Mouse (Mus musculus) intestine, postnatal 0 days (tissue): ENCODE data around the gene Alg14. TPM values are rescaled to one million over a fixed set of nuclear protein-coding genes. Genes with fewer than 3 reads are reported as not detected.

Experiments used
- ATAC-seq: fragments of 200-750 bp; cut with Nextera tagmentation; 2 replicates; pipeline ENCODE4 v1.8.0; 2017; ENCODE audit warnings: mild to moderate bottlenecking, moderate TSS enrichment, moderate library complexity
- H3K27ac ChIP-seq: fragments of 300-500 bp; sonication (generic); 2 replicates; pipeline ENCODE4 v1.5.1; 2014; ENCODE audit warnings: mild to moderate bottlenecking, low read depth, low read length, moderate library complexity
- H3K27me3 ChIP-seq: fragments of 300-500 bp; sonication (generic); replicated peaks from 2 replicates; pipeline ENCODE4 v1.6.1; 2014; ENCODE audit warnings: low read length, mixed read lengths; ENCODE audit not compliant: control insufficient read depth, insufficient read depth
- H3K36me3 ChIP-seq: fragments of 300-500 bp; sonication (generic); 2 replicates; pipeline ENCODE4 v1.6.1; 2014; ENCODE audit warnings: mild to moderate bottlenecking, moderate library complexity; ENCODE audit not compliant: control insufficient read depth, insufficient read depth
- H3K4me1 ChIP-seq: fragments of 300-500 bp; sonication (generic); replicated peaks from 2 replicates; pipeline ENCODE4 v1.6.1; 2014; ENCODE audit warnings: antibody characterized with exemption, low read length, mixed read lengths; ENCODE audit not compliant: control insufficient read depth, insufficient read depth
- H3K4me2 ChIP-seq: fragments of 300-500 bp; sonication (generic); replicated peaks from 2 replicates; pipeline ENCODE4 v1.6.1; 2014; ENCODE audit warnings: low read depth, mild to moderate bottlenecking, moderate library complexity
- H3K4me3 ChIP-seq: fragments of 300-500 bp; sonication (generic); 2 replicates; pipeline ENCODE4 v1.5.1; 2014; ENCODE audit warnings: low read depth, low read length
- H3K9ac ChIP-seq: fragments of 300-500 bp; sonication (generic); 2 replicates; pipeline ENCODE4 v1.6.1; 2014; ENCODE audit warnings: mild to moderate bottlenecking, low read depth, low read length
- H3K9me3 ChIP-seq: fragments of 300-500 bp; sonication (generic); 2 replicates; pipeline ENCODE4 v1.6.1; 2016; ENCODE audit warnings: mixed run types; ENCODE audit not compliant: control insufficient read depth
- CTCF ChIP-seq: sonication (generic); IDR thresholded peaks from 2 replicates; pipeline ENCODE4 v1.5.1; 2016; ENCODE audit warnings: low read depth, mild to moderate bottlenecking, control low read depth, antibody characterized with exemption, moderate library complexity
- WGBS: fragments of 180-500 bp; shearing (Covaris S2); extraction: QIAGEN DNeasy Blood & Tissue Kit; methylation state at CpG from one replicate; pipeline ENCODE4 v1.1.7; 2014; 5-methylcytosine and 5-hydroxymethylcytosine counted together
- polyA plus RNA-seq: library from polyadenylated mRNA; unstranded; fragments of >200 nt; fragmentation: Nextera tagmentation; extraction: Ambion mirVana; gene quantifications from 2 replicates; pipeline ENCODE4 v1.2.1, GENCODE M21; 2015

The Alg14 gene
- polyA plus RNA-seq, 1 experiment from 2014 or later: 26.1 TPM

DNA sequence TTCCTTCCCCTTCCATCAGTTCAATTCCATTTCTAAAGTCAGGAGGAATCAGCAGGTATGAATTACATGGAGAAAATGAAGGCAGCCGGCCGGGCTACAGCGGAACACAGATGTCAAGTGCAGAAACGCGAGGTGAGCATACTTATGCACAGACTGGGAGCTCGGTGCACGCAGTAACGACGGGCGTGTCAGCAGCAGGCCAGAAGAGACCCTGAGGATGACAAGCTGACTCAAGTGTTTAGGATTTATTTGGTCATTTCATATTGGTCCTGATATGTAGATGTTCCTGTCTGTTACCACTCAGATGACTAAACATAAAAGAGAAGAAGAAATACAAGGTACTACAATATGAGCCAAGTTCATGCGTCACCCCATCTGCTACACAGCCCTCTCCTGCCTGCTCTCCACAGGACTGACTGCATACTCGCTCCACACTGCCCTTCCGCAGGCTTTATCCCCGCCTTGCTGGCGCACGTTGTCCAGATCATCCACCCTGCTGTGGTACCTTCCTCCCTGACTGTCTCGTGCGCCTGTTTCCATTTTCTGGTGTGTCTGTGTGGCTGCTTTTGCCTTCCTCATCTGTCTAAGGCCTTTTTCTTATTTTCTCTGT is 63.4 kb downstream of the Alg14 start:
- no peak for ATAC-seq
- Histone ChIP-seq H3K27ac (no peak overlapping the region), H3K9ac (no peak overlapping the region), H3K36me3 (0 out of 2 replicates have a peak, but pooled peaks cover 3% of the 10 kb centered on the region), H3K4me2 (no peak overlapping the region), H3K4me1 (no peaks in the 10 kb centered on the region), H3K9me3 (no peaks in the 10 kb centered on the region), H3K27me3 (no peaks in the 10 kb centered on the region), H3K4me3 (no peak overlapping the region)
- WGBS: 77% methylated on average over 18 of the region's 18 CpGs
- TF ChIP-seq CTCF: no peak

DNA sequence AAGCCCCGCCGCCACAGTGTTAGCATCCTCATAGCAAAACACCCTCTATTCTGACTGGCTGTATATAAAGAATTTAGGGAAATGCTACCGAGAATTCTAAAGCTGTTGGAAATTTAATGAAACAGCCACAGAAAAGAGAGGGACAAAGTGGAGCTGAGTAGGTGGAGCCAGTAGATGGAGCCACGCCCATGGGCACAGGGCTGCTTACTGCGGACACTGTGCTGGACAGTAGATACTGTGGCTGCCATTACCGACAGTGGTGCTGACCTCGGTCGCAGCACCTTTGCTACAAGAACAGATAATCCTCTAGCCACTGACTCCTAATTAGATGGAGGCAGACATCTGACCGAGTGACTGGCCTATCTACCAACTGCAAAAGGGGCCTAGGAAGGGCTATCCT is 64.0 kb downstream of the Alg14 start:
- no peaks in the 10 kb centered on the region for H3K9me3 ChIP-seq
- H3K4me2 ChIP-seq: no peak overlapping the region
- H3K4me1 ChIP-seq: no peaks in the 10 kb centered on the region
- no peak for TF ChIP-seq CTCF
- H3K27me3 ChIP-seq: no peaks in the 10 kb centered on the region
- H3K9ac ChIP-seq: no peak overlapping the region
- no peak overlapping the region for H3K27ac ChIP-seq
- H3K4me3 ChIP-seq: no peak overlapping the region
- 86% methylated on average over 9 of the region's 9 CpGs for WGBS
- no peaks in the 10 kb centered on the region for H3K36me3 ChIP-seq
- no peak for ATAC-seq

DNA sequence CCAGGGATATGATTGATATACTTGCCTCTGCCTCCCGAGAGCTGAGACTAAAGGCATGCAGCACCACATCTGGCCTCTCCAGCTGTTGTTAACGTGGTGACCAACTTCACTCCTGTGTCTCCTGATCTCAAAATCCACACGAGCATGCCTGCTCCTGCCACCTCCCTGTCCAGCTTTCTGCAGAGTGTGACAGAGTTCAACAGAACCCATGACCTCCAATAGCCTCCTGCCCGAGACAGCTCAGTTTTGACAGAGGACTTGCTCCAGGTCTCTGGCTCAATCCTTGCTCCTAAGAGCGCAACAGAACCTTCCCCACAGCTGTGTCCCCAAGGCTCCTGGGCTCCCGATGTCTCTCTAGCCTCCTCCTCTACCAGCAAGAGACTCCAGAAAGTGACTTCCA is 64.5 kb downstream of the Alg14 start:
- Histone ChIP-seq H3K4me1 (no peaks in the 10 kb centered on the region), H3K27ac (no peak overlapping the region), H3K4me2 (no peak overlapping the region), H3K9me3 (no peaks in the 10 kb centered on the region), H3K27me3 (no peaks in the 10 kb centered on the region), H3K4me3 (no peak overlapping the region), H3K9ac (no peak overlapping the region), H3K36me3 (no peaks in the 10 kb centered on the region)
- ATAC-seq: no peak
- no peak for TF ChIP-seq CTCF
- 85% methylated on average over 6 of the region's 6 CpGs for WGBS

DNA sequence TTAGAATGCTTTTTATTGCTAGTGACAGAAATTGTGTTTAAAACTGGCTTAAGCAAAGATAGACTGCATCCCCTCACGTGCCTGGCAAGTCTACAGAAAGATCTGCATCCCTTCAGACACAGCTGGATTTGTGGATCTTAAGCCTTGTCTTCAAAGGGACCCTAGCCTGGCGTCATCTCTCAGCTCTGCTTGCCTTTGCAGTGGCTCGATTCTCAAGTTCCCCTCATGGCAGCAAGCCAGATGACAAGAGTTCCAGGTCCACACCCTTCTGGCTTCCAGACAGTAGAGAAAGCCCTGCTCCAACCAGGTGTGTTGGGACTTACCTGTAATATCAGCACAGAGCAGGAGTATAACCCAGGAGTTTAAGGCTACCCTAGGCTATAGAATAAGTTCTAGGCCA is 65.5 kb downstream of the Alg14 start:
- no peak for TF ChIP-seq CTCF
- Histone ChIP-seq H3K9me3 (no peaks in the 10 kb centered on the region), H3K27ac (no peak overlapping the region), H3K4me1 (no peaks in the 10 kb centered on the region), H3K36me3 (no peaks in the 10 kb centered on the region), H3K27me3 (no peaks in the 10 kb centered on the region), H3K9ac (no peak overlapping the region), H3K4me3 (no peak overlapping the region), H3K4me2 (no peak overlapping the region)
- ATAC-seq: no peak
- 48% methylated on average over 3 of the region's 3 CpGs for WGBS

DNA sequence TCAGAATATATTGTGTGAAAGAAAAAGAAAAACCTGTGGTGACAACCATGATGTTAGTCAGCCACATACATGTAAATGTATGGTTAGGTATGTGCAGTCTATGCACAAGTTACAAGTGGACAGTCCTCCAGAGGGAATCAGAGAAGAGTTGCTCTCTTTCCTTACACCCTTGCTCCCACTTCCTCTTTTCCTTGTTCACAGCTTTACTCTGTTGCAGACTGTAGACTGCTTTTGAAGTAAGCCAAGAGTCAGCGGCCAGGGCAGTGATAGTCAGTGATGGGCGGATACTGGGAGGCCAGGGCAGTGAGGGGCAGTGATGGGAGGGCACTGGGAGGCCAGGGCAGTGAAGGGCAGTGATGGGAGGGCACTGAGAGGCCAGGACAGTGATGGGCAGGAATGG is 66.7 kb downstream of the Alg14 start:
- no peak for TF ChIP-seq CTCF
- H3K36me3 ChIP-seq: no peaks in the 10 kb centered on the region
- H3K27me3 ChIP-seq: no peaks in the 10 kb centered on the region
- ATAC-seq: no peak
- no peak overlapping the region for H3K4me3 ChIP-seq
- no peaks in the 10 kb centered on the region for H3K4me1 ChIP-seq
- no peak overlapping the region for H3K4me2 ChIP-seq
- H3K27ac ChIP-seq: no peak overlapping the region
- no peaks in the 10 kb centered on the region for H3K9me3 ChIP-seq
- WGBS: 57% methylated on average over 2 of the region's 2 CpGs
- H3K9ac ChIP-seq: no peak overlapping the region

DNA sequence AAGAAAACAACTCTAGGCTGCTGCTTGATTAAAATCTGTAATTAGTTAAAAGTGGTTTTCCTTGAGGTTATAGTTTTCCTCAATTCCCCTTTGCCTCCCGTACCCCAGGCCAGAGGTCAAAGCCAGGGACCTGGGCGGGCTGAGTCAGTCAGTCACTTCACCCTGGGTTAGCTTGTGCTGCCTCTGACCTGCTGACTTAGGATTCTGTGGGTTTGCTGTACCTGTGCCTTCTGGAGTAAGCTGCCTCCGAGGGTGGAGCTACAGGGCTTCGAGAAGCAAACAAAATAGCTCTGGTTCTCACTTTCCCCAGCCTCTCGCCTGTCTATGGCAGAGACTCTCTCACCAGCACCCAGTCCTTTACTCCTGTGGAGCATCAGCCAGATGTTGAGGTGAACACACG is 67.3 kb downstream of the Alg14 start:
- Histone ChIP-seq H3K27me3 (no peaks in the 10 kb centered on the region), H3K36me3 (0 out of 2 replicates have a peak, but pooled peaks cover 3% of the 10 kb centered on the region), H3K27ac (no peak overlapping the region), H3K4me1 (no peaks in the 10 kb centered on the region), H3K4me3 (no peak overlapping the region), H3K4me2 (no peak overlapping the region), H3K9me3 (no peaks in the 10 kb centered on the region), H3K9ac (no peak overlapping the region)
- no peak for ATAC-seq
- 74% methylated on average over 6 of the region's 6 CpGs for WGBS
- TF ChIP-seq CTCF: no peak

DNA sequence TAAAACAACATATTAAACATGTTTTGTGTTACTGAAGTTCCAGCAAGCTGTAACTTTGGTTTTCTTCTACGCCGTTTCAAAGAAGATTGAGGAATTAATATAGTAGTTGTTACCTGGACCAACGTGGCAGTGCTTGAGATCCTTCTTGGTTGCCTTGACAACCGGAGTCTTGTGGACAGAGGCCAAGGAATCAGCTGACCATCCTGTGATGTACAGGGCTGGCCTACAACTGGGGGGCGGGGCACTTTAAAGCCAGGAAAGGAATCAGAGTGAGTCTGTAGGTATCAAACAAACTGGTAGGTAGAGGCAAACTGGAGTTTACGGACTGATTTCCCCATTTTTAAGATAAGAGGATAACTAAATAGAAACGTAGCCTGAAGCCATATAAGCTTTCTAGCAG is 67.7 kb downstream of the Alg14 start:
- TF ChIP-seq CTCF: no peak
- no peak for ATAC-seq
- Histone ChIP-seq H3K4me1 (no peaks in the 10 kb centered on the region), H3K9ac (no peak overlapping the region), H3K9me3 (no peaks in the 10 kb centered on the region), H3K27ac (no peak overlapping the region), H3K36me3 (0 out of 2 replicates have a peak, but pooled peaks cover 4% of the 10 kb centered on the region), H3K4me2 (no peak overlapping the region), H3K27me3 (no peaks in the 10 kb centered on the region), H3K4me3 (no peak overlapping the region)
- WGBS: 64% methylated on average over 7 of the region's 7 CpGs
